Mouse (Mus musculus) MEL (cell line): Measurements from ENCODE around the gene Fah. TPM values are rescaled to one million over a fixed set of nuclear protein-coding genes. Genes with fewer than 3 reads are reported as not detected.

Source experiments
- DNase-seq: peaks from one replicate; pipeline ENCODE4 v3.0.0; 2011; ENCODE audit warnings: low read depth, low spot score
- H3K27ac ChIP-seq: 2 replicates; pipeline ENCODE4 v1.5.1; 2012; ENCODE audit warnings: low read depth, mild to moderate bottlenecking, control low read depth, low read length, moderate library complexity; ENCODE audit not compliant: control insufficient read depth
- H3K27me3 ChIP-seq, 2 experiments: fragments of 150-350 bp in 1 of 2; sonication (generic) in 1 of 2; 2 replicates each; pipeline ENCODE4 v1.6.1; 2012; ENCODE audit warnings: low read length in 2 of 2, mild to moderate bottlenecking in 2 of 2, improper control_type of control experiment in 1 of 2, moderate library complexity in 1 of 2; ENCODE audit not compliant: insufficient read depth in 2 of 2, control insufficient read depth in 1 of 2
- H3K36me3 ChIP-seq, 2 experiments: 2 replicates each; pipeline ENCODE4 v1.6.1; 2012 to 2014; ENCODE audit warnings: low read length in 2 of 2, improper control_type of control experiment in 1 of 2, inconsistent platforms in 1 of 2, mild to moderate bottlenecking in 1 of 2; ENCODE audit not compliant: insufficient read depth in 2 of 2, control insufficient read depth in 1 of 2
- H3K4me1 ChIP-seq, 2 experiments: fragments of 150-350 bp in 1 of 2; sonication (generic) in 1 of 2; 2 replicates each; pipeline ENCODE4 v1.6.1; 2012; ENCODE audit warnings: low read length in 2 of 2, improper control_type of control experiment in 1 of 2, mild to moderate bottlenecking in 1 of 2; ENCODE audit not compliant: insufficient read depth in 2 of 2, control insufficient read depth in 1 of 2
- H3K4me3 ChIP-seq, 2 experiments: fragments of 150-350 bp in 1 of 2; sonication (generic) in 1 of 2; 2 replicates each; pipeline ENCODE4 v1.5.1; 2012; ENCODE audit warnings: low read depth in 2 of 2, low read length in 2 of 2, mild to moderate bottlenecking in 2 of 2, moderate library complexity in 2 of 2, control low read depth in 1 of 2, improper control_type of control experiment in 1 of 2; ENCODE audit not compliant: control insufficient read depth in 1 of 2, insufficient read depth in 1 of 2
- H3K79me2 ChIP-seq: 2 replicates; pipeline ENCODE4 v1.6.1; 2012; ENCODE audit warnings: mild to moderate bottlenecking, low read length, moderate library complexity; ENCODE audit not compliant: control insufficient read depth, poor library complexity, insufficient read depth
- H3K9ac ChIP-seq: 2 replicates; pipeline ENCODE4 v1.6.1; 2012; ENCODE audit warnings: low read depth, mild to moderate bottlenecking, control low read depth, low read length, moderate library complexity; ENCODE audit not compliant: control insufficient read depth, poor library complexity, severe bottlenecking
- H3K9me3 ChIP-seq: fragments of 150-350 bp; sonication (generic); replicated peaks from 2 replicates; pipeline ENCODE4 v1.6.1; 2012; ENCODE audit warnings: mild to moderate bottlenecking, low read length, improper control_type of control experiment, moderate library complexity; ENCODE audit not compliant: insufficient read depth
- CTCF ChIP-seq, 3 experiments: IDR thresholded peaks in 2 of 3; conservative IDR thresholded peaks in 1 of 3; 2 replicates each; pipeline ENCODE4 v1.5.1; 2011 to 2012; ENCODE audit warnings: low read length in 3 of 3, low read depth in 2 of 3, mild to moderate bottlenecking in 2 of 3, improper control_type of control experiment in 1 of 3, inconsistent platforms in 1 of 3, mixed read lengths in 1 of 3, moderate library complexity in 1 of 3; ENCODE audit not compliant: control insufficient read depth in 1 of 3, insufficient read depth in 1 of 3, poor library complexity in 1 of 3, severe bottlenecking in 1 of 3
- ETS1 ChIP-seq: IDR thresholded peaks from 2 replicates; pipeline ENCODE4 v1.6.1; 2012; ENCODE audit warnings: low read depth, mild to moderate bottlenecking, inconsistent platforms, low read length, improper control_type of control experiment, moderate library complexity
- HCFC1 ChIP-seq: IDR thresholded peaks from 2 replicates; pipeline ENCODE4 v1.6.1; 2012; ENCODE audit warnings: low read depth, mild to moderate bottlenecking, inconsistent platforms, low read length, improper control_type of control experiment, moderate library complexity
- JUND ChIP-seq: IDR thresholded peaks from 2 replicates; pipeline ENCODE4 v1.6.1; 2011; ENCODE audit warnings: low read depth, mild to moderate bottlenecking, improper control_type of control experiment, low read length
- KAT2A ChIP-seq: conservative IDR thresholded peaks from 2 replicates; pipeline ENCODE4 v1.6.1; 2012; ENCODE audit warnings: low read depth, low read length, improper control_type of control experiment, inconsistent platforms
- MAZ ChIP-seq: IDR thresholded peaks from 2 replicates; pipeline ENCODE4 v1.6.1; 2012; ENCODE audit warnings: low read depth, mild to moderate bottlenecking, inconsistent platforms, low read length, improper control_type of control experiment
- MXI1 ChIP-seq: IDR thresholded peaks from 2 replicates; pipeline ENCODE4 v1.6.1; 2011; ENCODE audit warnings: mild to moderate bottlenecking, low read depth, low read length, improper control_type of control experiment
- NRF1 ChIP-seq: IDR thresholded peaks from 2 replicates; pipeline ENCODE4 v1.6.1; 2014; ENCODE audit warnings: low read depth, mild to moderate bottlenecking, inconsistent platforms, low read length, improper control_type of control experiment, moderate library complexity; ENCODE audit not compliant: poor library complexity, insufficient read depth, severe bottlenecking
- POLR2AphosphoS2 ChIP-seq: IDR thresholded peaks from 2 replicates; pipeline ENCODE4 v1.6.1; 2011; ENCODE audit warnings: low read length, improper control_type of control experiment
- POLR2AphosphoS5 ChIP-seq: IDR thresholded peaks from 2 replicates; pipeline ENCODE4 v1.6.1; 2012; ENCODE audit warnings: low read depth, borderline replicate concordance, mild to moderate bottlenecking, inconsistent platforms, low read length, moderate library complexity, mixed read lengths
- RAD21 ChIP-seq: IDR thresholded peaks from 2 replicates; pipeline ENCODE4 v1.6.1; 2011; ENCODE audit warnings: mild to moderate bottlenecking, low read depth, low read length, improper control_type of control experiment
- UBTF ChIP-seq: IDR thresholded peaks from 2 replicates; pipeline ENCODE4 v1.6.1; 2012; ENCODE audit warnings: low read depth, mild to moderate bottlenecking, inconsistent platforms, low read length, improper control_type of control experiment, moderate library complexity, borderline replicate concordance; ENCODE audit not compliant: insufficient read depth
- ZC3H11A ChIP-seq: IDR thresholded peaks from 2 replicates; pipeline ENCODE4 v1.6.1; 2012; ENCODE audit warnings: low read depth, mild to moderate bottlenecking, inconsistent platforms, low read length, improper control_type of control experiment
- polyA plus RNA-seq, 2 experiments: library from polyadenylated mRNA; stranded (reverse) in 1 of 2; unstranded in 1 of 2; fragments of >175 nt in 1 of 2; fragments of >200 nt in 1 of 2; gene quantifications; 2 replicates each; pipeline versions ENCODE4 v1.2.1 to v1.2.4; 2012; ENCODE audit warnings: low replicate concordance in 2 of 2, low read depth in 1 of 2; ENCODE audit not compliant: insufficient read length in 2 of 2, insufficient read depth in 1 of 2, missing spikeins in 1 of 2
- total RNA-seq: library from RNA; depleted of rRNA; stranded (reverse); fragments of 300-350 nt; gene quantifications from 2 replicates; pipeline ENCODE4 v1.2.3, GENCODE M21; 2012; rRNA removed

The Fah gene
- total and polyA plus RNA-seq, 3 experiments, result not detected

DNA sequence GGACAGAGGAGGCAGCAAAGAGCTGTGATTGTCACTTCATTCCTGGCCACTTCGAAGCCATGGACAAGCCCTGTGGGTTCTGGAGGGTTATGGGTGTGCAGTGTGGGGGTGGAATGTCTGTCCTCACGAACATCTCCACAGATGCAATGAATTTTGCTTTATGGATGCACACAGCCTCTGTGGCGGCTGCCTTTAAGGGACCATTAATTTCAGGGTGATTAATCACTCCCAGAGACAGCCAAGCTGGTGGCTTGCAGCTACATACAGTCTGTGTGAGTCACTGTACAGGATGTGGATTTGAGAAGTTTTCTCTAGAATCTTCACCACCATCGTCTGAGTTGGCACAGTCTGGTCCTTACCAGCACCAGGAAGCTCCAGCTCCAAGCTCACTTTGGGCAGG is 59.9 kb downstream of the Fah start:
- no peak overlapping the region for H3K27ac ChIP-seq
- no peak overlapping the region for H3K9ac ChIP-seq
- H3K9me3 ChIP-seq, result no peaks in the 10 kb centered on the region
- no peaks in the 10 kb centered on the region for H3K36me3 ChIP-seq
- TF ChIP-seq ZC3H11A (no peak), POLR2AphosphoS5 (no peak), POLR2AphosphoS2 (no peak), ETS1 (no peak), HCFC1 (no peak), CTCF (IDR thresholded peaks at IDR 0.05 in 2 of 3, conservative IDR thresholded peaks at IDR 0.05 in 1 of 3; ENCODE audit: control insufficient read depth in 1 of 3, insufficient read depth in 1 of 3, low read depth in 2 of 3, low read length in 3 of 3, poor library complexity in 1 of 3, severe bottlenecking in 1 of 3) (no peak), RAD21 (no peak), NRF1 (no peak), JUND (no peak), KAT2A (no peak), MAZ (no peak)
- H3K4me1 ChIP-seq, result no peaks in the 10 kb centered on the region
- H3K27me3 ChIP-seq, result no peaks in the 10 kb centered on the region; a peak in 1 of 4 replicates
- no peak overlapping the region for H3K4me3 ChIP-seq
- H3K79me2 ChIP-seq, result no peaks in the 10 kb centered on the region
- no peak for DNase-seq

DNA sequence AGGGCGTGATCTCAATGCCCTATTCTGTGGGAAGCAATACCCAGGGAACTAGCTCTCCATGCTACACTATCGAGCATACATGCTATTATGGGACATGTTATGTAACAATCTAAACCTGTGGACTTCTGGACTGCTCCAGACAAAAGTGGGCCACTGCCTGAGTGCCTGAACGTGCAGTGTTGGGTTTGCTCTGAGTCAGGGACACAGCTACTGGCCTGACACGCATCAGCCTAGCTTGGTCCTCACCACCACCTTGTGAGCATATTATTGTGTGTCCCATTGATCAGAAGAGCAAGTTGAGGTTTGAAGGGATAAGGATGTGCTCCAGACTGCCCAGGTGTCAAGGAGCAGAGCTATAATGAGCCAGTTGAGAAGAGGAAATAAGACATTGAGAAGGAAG is 61.6 kb downstream of the Fah start:
- Histone ChIP-seq H3K27ac (no peak overlapping the region), H3K4me1 (no peaks in the 10 kb centered on the region), H3K79me2 (no peaks in the 10 kb centered on the region), H3K27me3 (no peaks in the 10 kb centered on the region; a peak in 1 of 4 replicates), H3K9me3 (no peaks in the 10 kb centered on the region), H3K9ac (no peak overlapping the region), H3K4me3 (no peak overlapping the region), H3K36me3 (no peaks in the 10 kb centered on the region)
- no peak for TF ChIP-seq UBTF
- TF ChIP-seq RAD21, result no peak
- TF ChIP-seq MXI1, result no peak
- DNase-seq, result no peak

Other genes with a start within 250 kb of the Fah start
- gene Arnt2, start 196.5 kb downstream of the Fah start, total RNA-seq, result not detected in 2 replicates
- not detected for gene Arnt2, start 196.5 kb downstream of the Fah start, polyA plus RNA-seq
- not detected in 2 replicates for gene Gm2115, start 77.8 kb downstream of the Fah start, total RNA-seq
- not detected for gene Gm2115, start 77.8 kb downstream of the Fah start, polyA plus RNA-seq
- gene Zfand6, start 83.2 kb upstream of the Fah start, total RNA-seq, result 20.3 and 26.8 TPM in 2 replicates
- 100 to 1,000 TPM in 1 of 2 experiments, 10 to 100 TPM in 1; 39.9 to 315 TPM for gene Zfand6, start 83.2 kb upstream of the Fah start, polyA plus RNA-seq
- not detected in 2 replicates for gene Olfr291, start 246.8 kb upstream of the Fah start, total RNA-seq
- gene Olfr291, start 246.8 kb upstream of the Fah start, polyA plus RNA-seq, result not detected